Mouse (Mus musculus): Measurements from ENCODE around the gene Mbl2. TPM values are rescaled to one million over a fixed set of nuclear protein-coding genes. Genes with fewer than 3 reads are reported as not detected.

Gene Mbl2
- total RNA-seq, 2 experiments from 2014 or later: not detected

Small RNA genes within 50 kb of the gene (microRNA-seq; reads per million reads assigned to microRNA genes)
- 0 reads per million in 2 experiments for gene Gm24108 (ENCODE audit: borderline number of aligned reads in 2 of 2)

Other genes with a start within 250 kb of the Mbl2 start
- not detected for gene Trpd52l3, start 229.2 kb upstream of the Mbl2 start, total RNA-seq (2021)
- 10 to 100 TPM; 21.8 to 25.0 TPM for gene Uhrf2, start 202.4 kb upstream of the Mbl2 start, total RNA-seq (2021)
- gene Gldc, start 57.5 kb upstream of the Mbl2 start, total RNA-seq (2021): under 1 TPM; 0.11 to 0.14 TPM

All from heart, postnatal 36 days (tissue).